Mouse (Mus musculus): ENCODE measurements at regions not wholly inside any gene's neighbourhood (a gene's known extent, or its start where the extent isn't known, plus 50 kb on each side); places are given as distances from the start of the nearest gene placed in this dataset.

- ATAC-seq (replicated peaks; ENCODE audit: poor library complexity, severe bottlenecking) = no peak
Observed at GRCm38 (mm10) chr9:46643551-46643950, 323.8 kb upstream of the 4931429L15Rik start.

GRCm38 (mm10) chr9:46642696-46643095 is 322.9 kb upstream of the 4931429L15Rik start:
- ATAC-seq (replicated peaks; ENCODE audit: poor library complexity, severe bottlenecking) = no peak

- no peak for ATAC-seq (replicated peaks; ENCODE audit: poor library complexity, severe bottlenecking)
Observed at GRCm38 (mm10) chr9:46636261-46637010, 316.6 kb upstream of the 4931429L15Rik start.

- no peak for ATAC-seq (replicated peaks; ENCODE audit: poor library complexity, severe bottlenecking)
Observed at GRCm38 (mm10) chr9:46633952-46634351, 314.2 kb upstream of the 4931429L15Rik start.

- ATAC-seq (replicated peaks; ENCODE audit: poor library complexity, severe bottlenecking) = no peak
Observed at GRCm38 (mm10) chr9:46632576-46632975, 312.8 kb upstream of the 4931429L15Rik start.

- ATAC-seq (replicated peaks; ENCODE audit: poor library complexity, severe bottlenecking) = no peak
Observed at GRCm38 (mm10) chr9:46622255-46622654, 302.5 kb upstream of the 4931429L15Rik start.

GRCm38 (mm10) chr9:46621851-46622250 is 302.1 kb upstream of the 4931429L15Rik start:
- no peak for ATAC-seq (replicated peaks; ENCODE audit: poor library complexity, severe bottlenecking)

GRCm38 (mm10) chr9:46610101-46611005 is 290.6 kb upstream of the 4931429L15Rik start:
- no peak for ATAC-seq (replicated peaks; ENCODE audit: poor library complexity, severe bottlenecking)

GRCm38 (mm10) chr9:46608695-46609094 is 288.9 kb upstream of the 4931429L15Rik start:
- ATAC-seq (replicated peaks; ENCODE audit: poor library complexity, severe bottlenecking) = no peak

- ATAC-seq (replicated peaks; ENCODE audit: poor library complexity, severe bottlenecking) = no peak
Observed at GRCm38 (mm10) chr9:46600803-46601202, 281.0 kb upstream of the 4931429L15Rik start.

- no peak for ATAC-seq (replicated peaks; ENCODE audit: poor library complexity, severe bottlenecking)
Observed at GRCm38 (mm10) chr9:46599931-46600708, 280.3 kb upstream of the 4931429L15Rik start.

GRCm38 (mm10) chr9:46598518-46598917 is 278.7 kb upstream of the 4931429L15Rik start:
- no peak for ATAC-seq (replicated peaks; ENCODE audit: poor library complexity, severe bottlenecking)

GRCm38 (mm10) chr9:46593444-46593843 is 273.7 kb upstream of the 4931429L15Rik start:
- no peak for ATAC-seq (replicated peaks; ENCODE audit: poor library complexity, severe bottlenecking)

GRCm38 (mm10) chr9:46592908-46593307 is 273.1 kb upstream of the 4931429L15Rik start:
- ATAC-seq (replicated peaks; ENCODE audit: poor library complexity, severe bottlenecking) = no peak

GRCm38 (mm10) chr9:46586818-46587217 is 267.0 kb upstream of the 4931429L15Rik start:
- no peak for ATAC-seq (replicated peaks; ENCODE audit: poor library complexity, severe bottlenecking)

GRCm38 (mm10) chr9:46581844-46582243 is 262.1 kb upstream of the 4931429L15Rik start:
- no peak for ATAC-seq (replicated peaks; ENCODE audit: poor library complexity, severe bottlenecking)

- ATAC-seq (replicated peaks; ENCODE audit: poor library complexity, severe bottlenecking) = no peak
Observed at GRCm38 (mm10) chr9:46562301-46562700, 242.5 kb upstream of the 4931429L15Rik start.

- no peak for ATAC-seq (replicated peaks; ENCODE audit: poor library complexity, severe bottlenecking)
Observed at GRCm38 (mm10) chr9:46558481-46558880, 238.7 kb upstream of the 4931429L15Rik start.

GRCm38 (mm10) chr9:46557781-46558180 is 238.0 kb upstream of the 4931429L15Rik start:
- no peak for ATAC-seq (replicated peaks; ENCODE audit: poor library complexity, severe bottlenecking)

- no peak for ATAC-seq (replicated peaks; ENCODE audit: poor library complexity, severe bottlenecking)
Observed at GRCm38 (mm10) chr9:46555156-46555555, 235.4 kb upstream of the 4931429L15Rik start.

All from granulocyte monocyte progenitor cell, adult 5-6 weeks (primary cell).